Mouse (Mus musculus) embryonic facial prominence, embryonic 14.5 days (tissue): ENCODE data around the gene Dhh. TPM values are rescaled to one million over a fixed set of nuclear protein-coding genes. Genes with fewer than 3 reads are reported as not detected.

Source experiments
- ATAC-seq: fragments of 200-750 bp; cut with Nextera tagmentation; 2 replicates; pipeline ENCODE4 v1.8.0; 2017; ENCODE audit warnings: low read depth, moderate number of reproducible peaks, moderate TSS enrichment
- DNase-seq: peaks from one replicate; pipeline ENCODE4 v3.0.0-alpha.2; 2015; ENCODE audit warnings: low spot score
- H3K27ac ChIP-seq: fragments of 300-500 bp; sonication (generic); replicated peaks from 2 replicates; pipeline ENCODE4 v1.5.1; 2014; ENCODE audit warnings: low read depth, mild to moderate bottlenecking, low read length, moderate library complexity
- H3K27me3 ChIP-seq: fragments of 300-500 bp; sonication (generic); replicated peaks from 2 replicates; pipeline ENCODE4 v1.6.1; 2014; ENCODE audit warnings: low read length; ENCODE audit not compliant: control insufficient read depth, insufficient read depth
- H3K36me3 ChIP-seq: fragments of 300-500 bp; sonication (generic); 2 replicates; pipeline ENCODE4 v1.6.1; 2014; ENCODE audit warnings: low read length, mixed read lengths; ENCODE audit not compliant: control insufficient read depth, insufficient read depth
- H3K4me1 ChIP-seq: fragments of 300-500 bp; sonication (generic); 2 replicates; pipeline ENCODE4 v1.6.1; 2014; ENCODE audit warnings: antibody characterized with exemption, low read length; ENCODE audit not compliant: control insufficient read depth, insufficient read depth
- H3K4me2 ChIP-seq: fragments of 300-500 bp; sonication (generic); 2 replicates; pipeline ENCODE4 v1.6.1; 2014; ENCODE audit warnings: low read depth, mild to moderate bottlenecking, low read length, moderate library complexity, mixed read lengths
- H3K4me3 ChIP-seq: fragments of 300-500 bp; sonication (generic); 2 replicates; pipeline ENCODE4 v1.5.1; 2014; ENCODE audit warnings: low read depth, mild to moderate bottlenecking, low read length
- H3K9ac ChIP-seq: fragments of 300-500 bp; sonication (generic); 2 replicates; pipeline ENCODE4 v1.6.1; 2014; ENCODE audit warnings: low read depth, mild to moderate bottlenecking, low read length, moderate library complexity, mixed read lengths
- H3K9me3 ChIP-seq: fragments of 300-500 bp; sonication (generic); 2 replicates; pipeline ENCODE4 v1.6.1; 2016; ENCODE audit warnings: low read length; ENCODE audit not compliant: control insufficient read depth
- WGBS: fragments of 180-500 bp; shearing (Covaris S2); extraction: QIAGEN DNeasy Blood & Tissue Kit; methylation state at CpG from one replicate; pipeline ENCODE4 v1.1.7; 2014; 5-methylcytosine and 5-hydroxymethylcytosine counted together
- polyA plus RNA-seq: library from polyadenylated mRNA; unstranded; fragments of >200 nt; fragmentation: Nextera tagmentation; extraction: Ambion mirVana; gene quantifications from 2 replicates; pipeline ENCODE4 v1.2.1, GENCODE M21; 2014

Gene Dhh
- polyA plus RNA-seq, 1 experiment from 2014 or later: 3.1 TPM

DNA sequence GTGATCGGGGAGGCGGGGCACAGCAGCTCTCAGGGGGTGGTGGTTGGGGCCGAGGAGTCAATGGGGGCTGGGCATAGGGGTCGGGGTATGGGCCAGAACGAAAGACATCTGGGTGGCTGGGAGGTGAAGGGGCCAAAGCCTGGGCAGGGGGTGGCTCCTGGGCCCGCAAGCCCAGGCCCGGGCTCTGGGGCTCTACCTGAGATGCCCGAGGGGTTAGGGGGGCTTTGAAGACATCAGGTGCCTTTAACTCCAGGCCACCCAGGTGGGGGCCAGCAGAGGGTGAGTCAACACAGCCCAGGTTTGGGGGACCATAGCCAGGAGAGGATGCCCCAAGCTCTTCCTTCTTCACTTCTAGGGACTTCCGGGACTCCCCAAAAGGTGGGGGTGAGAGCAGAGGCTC lies 45.6 kb downstream of the Dhh start:
- DNase-seq (no peak), ATAC-seq (no peak)
- 92% methylated on average over 7 of the region's 9 CpGs for WGBS
- Histone ChIP-seq H3K4me1 (no peaks in the 10 kb centered on the region), H3K27me3 (no peaks in the 10 kb centered on the region), H3K9me3 (no peaks in the 10 kb centered on the region), H3K9ac (no peak overlapping the region), H3K27ac (no peak overlapping the region), H3K36me3 (peaks cover 100% of the 10 kb centered on the region), H3K4me3 (no peak overlapping the region), H3K4me2 (no peak overlapping the region)

GRCm38 (mm10) chr15:98852071-98852470 lies 46.3 kb downstream of the Dhh start:
- H3K27me3 ChIP-seq: no peaks in the 10 kb centered on the region
- no peak overlapping the region for H3K4me2 ChIP-seq
- ATAC-seq: no peak
- no peak overlapping the region for H3K9ac ChIP-seq
- 92% methylated on average over 9 of the region's 9 CpGs for WGBS
- peaks cover 100% of the 10 kb centered on the region for H3K36me3 ChIP-seq
- no peaks in the 10 kb centered on the region for H3K4me1 ChIP-seq
- no peak overlapping the region for H3K4me3 ChIP-seq
- H3K27ac ChIP-seq: no peak overlapping the region
- DNase-seq: no peak
- H3K9me3 ChIP-seq: no peaks in the 10 kb centered on the region

GRCm38 (mm10) chr15:98851229-98851818 lies 47.0 kb downstream of the Dhh start:
- 91% methylated on average over 19 of the region's 21 CpGs for WGBS
- Histone ChIP-seq H3K27me3 (no peaks in the 10 kb centered on the region), H3K4me3 (no peak overlapping the region), H3K4me1 (no peaks in the 10 kb centered on the region), H3K9me3 (no peaks in the 10 kb centered on the region), H3K9ac (no peak overlapping the region), H3K27ac (no peak overlapping the region), H3K36me3 (peaks cover 100% of the 10 kb centered on the region), H3K4me2 (no peak overlapping the region)
- DNase-seq (no peak), ATAC-seq (no peak)

GRCm38 (mm10) chr15:98850668-98851067 lies 47.7 kb downstream of the Dhh start:
- no peak overlapping the region for H3K9ac ChIP-seq

GRCm38 (mm10) chr15:98849956-98850600 lies 48.3 kb downstream of the Dhh start:
- Histone ChIP-seq H3K27me3 (no peaks in the 10 kb centered on the region), H3K4me3 (no peak overlapping the region), H3K4me2 (no peak overlapping the region), H3K4me1 (no peaks in the 10 kb centered on the region), H3K36me3 (peaks cover 100% of the 10 kb centered on the region), H3K27ac (no peak overlapping the region), H3K9me3 (no peaks in the 10 kb centered on the region), H3K9ac (no peak overlapping the region)
- no peak for DNase-seq
- WGBS: 91% methylated on average over 16 of the region's 16 CpGs
- no peak for ATAC-seq

More at GRCm38 (mm10) chr15:98850668-98851067, 47.7 kb downstream of the Dhh start:
- H3K4me2 ChIP-seq: no peak overlapping the region
- H3K27ac ChIP-seq: no peak overlapping the region
- no peaks in the 10 kb centered on the region for H3K4me1 ChIP-seq
- no peak overlapping the region for H3K4me3 ChIP-seq
- peaks cover 100% of the 10 kb centered on the region for H3K36me3 ChIP-seq
- no peaks in the 10 kb centered on the region for H3K27me3 ChIP-seq
- WGBS: 89% methylated on average over 14 of the region's 14 CpGs
- no peak for DNase-seq
- no peak for ATAC-seq
- no peaks in the 10 kb centered on the region for H3K9me3 ChIP-seq

DNA sequence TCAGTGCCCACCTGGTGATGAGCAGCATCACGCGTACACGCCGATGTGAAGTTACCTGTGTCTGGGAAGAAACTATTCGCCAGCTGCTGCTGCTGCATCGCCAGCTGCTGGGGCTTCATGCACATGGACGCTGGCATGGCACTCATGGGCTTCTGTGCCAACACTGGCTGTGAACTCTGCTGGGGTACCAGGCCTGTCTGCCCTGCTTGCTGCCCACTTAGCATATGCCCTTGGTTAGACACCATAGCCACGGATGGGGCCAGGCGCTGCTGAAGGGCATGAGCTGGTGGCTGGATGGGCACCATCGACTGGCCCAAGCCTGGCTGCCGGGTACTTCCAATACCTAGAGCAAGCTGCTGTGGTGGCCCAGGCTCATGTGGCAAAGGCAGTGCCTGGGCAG lies 49.2 kb downstream of the Dhh start:
- peaks cover 100% of the 10 kb centered on the region for H3K36me3 ChIP-seq
- over 99% methylated on average over 11 of the region's 11 CpGs for WGBS
- H3K4me3 ChIP-seq: no peak overlapping the region
- no peaks in the 10 kb centered on the region for H3K9me3 ChIP-seq
- no peaks in the 10 kb centered on the region for H3K27me3 ChIP-seq
- no peak for ATAC-seq
- no peak overlapping the region for H3K27ac ChIP-seq
- DNase-seq: no peak
- H3K4me1 ChIP-seq: no peaks in the 10 kb centered on the region
- no peak overlapping the region for H3K9ac ChIP-seq
- no peak overlapping the region for H3K4me2 ChIP-seq

DNA sequence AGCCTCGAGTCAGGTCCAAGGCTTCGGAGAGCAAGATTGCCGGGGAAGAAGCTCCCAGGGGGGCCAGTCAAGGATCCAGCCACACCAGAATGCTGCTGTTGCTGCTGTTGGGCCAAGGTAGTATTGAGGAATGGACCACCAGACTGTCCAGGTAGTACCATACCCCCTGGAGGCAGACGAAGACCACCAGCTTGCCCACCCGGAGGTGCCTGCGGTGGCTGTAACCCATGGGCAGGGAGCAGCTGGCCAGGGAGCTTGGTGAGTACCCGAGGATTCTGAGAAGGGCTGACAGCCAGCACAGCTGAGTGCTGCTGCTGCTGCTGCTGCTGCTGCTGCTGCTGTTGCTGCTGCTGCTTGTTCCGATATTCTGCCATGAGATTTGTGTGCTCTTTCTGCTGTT lies 52.2 kb downstream of the Dhh start:
- Histone ChIP-seq H3K4me1 (no peaks in the 10 kb centered on the region), H3K4me3 (no peak overlapping the region), H3K9me3 (no peaks in the 10 kb centered on the region), H3K27me3 (no peaks in the 10 kb centered on the region), H3K36me3 (peaks cover 100% of the 10 kb centered on the region), H3K4me2 (no peak overlapping the region), H3K9ac (no peak overlapping the region), H3K27ac (no peak overlapping the region)
- 80% methylated on average over 8 of the region's 8 CpGs for WGBS
- no peak for DNase-seq
- ATAC-seq: no peak

- ATAC-seq (no peak), DNase-seq (no peak)
- Histone ChIP-seq H3K4me1 (no peaks in the 10 kb centered on the region), H3K36me3 (peaks cover 100% of the 10 kb centered on the region), H3K9me3 (no peaks in the 10 kb centered on the region), H3K27me3 (no peaks in the 10 kb centered on the region), H3K4me3 (no peak overlapping the region), H3K27ac (no peak overlapping the region), H3K9ac (no peak overlapping the region), H3K4me2 (no peak overlapping the region)
- WGBS: 100% methylated on average over 2 of the region's 2 CpGs
Observed at GRCm38 (mm10) chr15:98845149-98845548, 53.2 kb downstream of the Dhh start.
